In genomic region chr6:148652434-148652833, GRCm38 (mm10) we compare ENCODE assay signal across 15 mouse cellular contexts.
"Had no signal": no experiment of that assay in that cellular context is flagged by ENCODE, and none has a peak within 500 bp of the region (broad histone marks: within the 10 kb centered on the region; RNA-seq: fewer than 3 reads in every experiment).

No protein-coding gene starts in this region.

- H3K9ac ChIP-seq: limb, embryonic 12.5 days; liver, embryonic 15.5 days; midbrain, embryonic 12.5 days; stomach, embryonic 15.5 days had no signal

- H3K4me2 ChIP-seq: limb, embryonic 12.5 days; liver, embryonic 15.5 days; midbrain, embryonic 12.5 days; stomach, embryonic 15.5 days had no signal

- H3K4me1 ChIP-seq: limb, embryonic 12.5 days; midbrain, embryonic 12.5 days; stomach, embryonic 15.5 days had no signal

- ATAC-seq: intestine, postnatal 0 days; lung, postnatal 0 days had no signal

- H3K36me3 ChIP-seq: limb, embryonic 12.5 days; liver, embryonic 15.5 days; midbrain, embryonic 12.5 days; stomach, embryonic 15.5 days had no signal

- DNase-seq: kidney, adult 8-10 months; kidney, postnatal 36 days; layer of hippocampus, adult 9-11 months; layer of hippocampus, postnatal 36 days; liver; lung, adult 2 months; lung, postnatal 36 days; right cerebral cortex, postnatal 14 days; thymus, postnatal 36 days had no signal

- H3K27ac ChIP-seq: limb, embryonic 12.5 days; liver, embryonic 15.5 days; midbrain, embryonic 12.5 days; stomach, embryonic 15.5 days had no signal

- H3K4me3 ChIP-seq: limb, embryonic 12.5 days; liver, embryonic 15.5 days; midbrain, embryonic 12.5 days; stomach, embryonic 15.5 days had no signal

- H3K9me3 ChIP-seq: limb, embryonic 12.5 days; liver, embryonic 15.5 days; midbrain, embryonic 12.5 days; stomach, embryonic 15.5 days had no signal

- H3K27me3 ChIP-seq: limb, embryonic 12.5 days; liver, embryonic 15.5 days; midbrain, embryonic 12.5 days; stomach, embryonic 15.5 days had no signal
